Mouse (Mus musculus) urinary bladder, postnatal 25 days (tissue): ENCODE data around the gene Scn8a.

Source experiments
- DNase-seq: peaks from one replicate; pipeline ENCODE4 v3.0.0; 2022; ENCODE audit warnings: low spot score

The Scn8a gene

DNA sequence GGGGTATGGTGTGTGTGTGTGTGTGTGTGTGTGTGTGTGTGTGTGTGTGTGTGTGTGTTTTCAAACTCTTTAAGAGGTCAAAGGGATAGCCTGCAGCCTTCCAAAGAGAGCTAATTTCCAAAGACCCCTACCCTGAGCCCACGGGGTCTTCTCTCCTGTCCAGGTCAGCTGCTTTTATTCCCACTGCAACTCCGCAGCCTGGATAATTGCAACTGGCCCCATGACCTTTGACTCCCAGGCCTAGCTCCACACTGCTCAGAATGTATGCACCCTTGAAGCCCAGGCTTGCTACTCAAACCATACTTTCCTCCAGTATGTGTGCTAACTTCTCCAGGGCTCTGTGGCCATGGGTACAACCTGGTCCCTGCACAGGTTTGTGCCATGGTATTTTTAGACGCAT is 225.7 kb downstream of the Scn8a start:
- no peak for DNase-seq
